Mouse (Mus musculus): ENCODE measurements around the gene Nek4.

The Nek4 gene

DNA sequence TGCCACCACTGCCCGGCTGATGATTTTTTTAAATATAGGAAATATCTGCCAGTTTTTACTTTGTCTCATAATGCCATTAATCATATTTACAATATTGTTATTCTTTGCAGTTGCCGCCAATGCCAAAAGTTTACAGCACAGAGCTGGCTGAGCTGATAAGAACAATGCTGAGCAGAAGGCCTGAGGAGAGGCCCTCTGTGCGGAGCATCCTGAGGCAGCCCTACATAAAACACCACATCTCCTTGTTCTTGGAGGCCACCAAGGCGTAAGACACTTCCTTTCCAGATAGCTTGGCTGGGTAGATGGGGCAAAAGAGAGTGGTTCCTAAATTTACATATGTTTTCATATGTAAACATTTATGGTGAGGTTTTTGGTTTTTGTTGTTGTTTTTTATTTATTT, 7.9 kb downstream of the Nek4 start:
- DNase-seq (ENCODE audit: inconsistent age in 2 of 2, low spot score in 1 of 2) = no peak

DNA sequence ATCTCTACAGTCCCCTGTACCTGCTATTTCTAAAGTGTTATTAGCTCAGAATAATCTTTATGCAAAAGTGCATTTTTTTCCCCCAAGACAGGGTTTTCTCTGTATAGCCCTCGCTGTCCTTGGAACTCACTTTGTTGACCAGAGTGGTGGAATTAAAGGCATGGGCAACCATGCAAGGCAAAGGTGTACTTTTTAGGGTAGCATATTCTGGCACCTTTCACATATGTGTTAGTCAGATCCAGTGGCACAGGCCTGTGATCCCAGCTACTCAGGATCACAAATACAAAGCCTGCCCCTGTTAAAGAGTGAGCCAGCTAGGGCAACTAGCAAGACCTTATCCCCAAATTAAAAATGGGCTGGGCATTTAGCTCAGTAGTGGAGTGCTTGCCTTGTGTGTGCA, 9.2 kb downstream of the Nek4 start:
- DNase-seq (ENCODE audit: inconsistent age in 2 of 2, low spot score in 1 of 2) = no peak

DNA sequence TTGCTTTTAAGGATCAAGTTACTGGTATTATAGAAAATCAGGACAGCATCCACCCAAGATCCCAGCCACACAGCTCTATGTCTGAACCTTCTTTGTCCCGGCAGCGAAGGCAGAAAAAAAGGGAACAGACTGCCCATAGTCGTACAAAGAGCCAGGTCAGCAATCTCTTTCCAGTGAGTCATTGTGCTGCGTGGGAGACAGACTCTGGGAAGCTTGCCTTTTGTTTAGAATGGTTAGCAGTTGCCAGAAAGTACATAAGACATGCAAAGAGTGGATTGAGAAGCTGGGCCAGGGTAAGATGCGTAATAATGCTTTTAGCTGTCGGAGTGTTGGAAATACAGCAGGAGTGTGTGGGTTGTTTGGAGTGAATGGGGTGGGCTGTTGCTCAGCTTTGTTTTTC, 23.0 kb downstream of the Nek4 start:
- DNase-seq (ENCODE audit: inconsistent age in 2 of 2, low spot score in 1 of 2) = peak; percentile 58 to 67

GRCm38 (mm10) chr14:30976222-30976621, 25.0 kb downstream of the Nek4 start:
- no peak for DNase-seq (ENCODE audit: inconsistent age in 2 of 2, low spot score in 1 of 2)

GRCm38 (mm10) chr14:30996417-30996816, 45.2 kb downstream of the Nek4 start:
- DNase-seq (ENCODE audit: inconsistent age in 2 of 2, low spot score in 1 of 2) = no peak

GRCm38 (mm10) chr14:31000356-31000755, 49.2 kb downstream of the Nek4 start:
- no peak for DNase-seq (ENCODE audit: inconsistent age in 2 of 2, low spot score in 1 of 2)

DNA sequence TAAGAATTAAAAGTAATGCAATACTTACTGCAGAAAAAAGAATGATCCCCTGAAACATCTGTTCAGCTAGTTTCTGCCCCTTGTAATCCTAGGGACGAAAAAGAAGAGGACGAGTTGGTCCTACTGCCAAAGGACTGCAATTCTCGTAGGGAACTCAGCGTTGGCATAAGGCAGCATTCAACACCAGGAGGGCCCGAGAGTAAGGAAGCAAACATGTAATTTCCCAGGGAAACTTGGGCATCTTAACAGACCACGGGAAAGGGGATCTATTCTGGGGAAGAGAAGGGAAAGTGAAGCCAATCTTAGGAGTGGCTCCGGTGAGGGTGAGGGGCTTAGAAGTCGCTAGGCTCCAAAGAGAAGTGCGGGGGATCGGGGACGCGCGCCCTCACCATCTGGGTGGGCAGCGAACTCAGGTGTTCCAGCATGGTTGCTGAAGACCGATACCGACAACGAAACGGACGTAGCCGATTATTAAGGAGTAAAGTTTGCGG, 49.7 kb downstream of the Nek4 start:
- DNase-seq (ENCODE audit: inconsistent age in 2 of 2, low spot score in 1 of 2) = no peak

DNA sequence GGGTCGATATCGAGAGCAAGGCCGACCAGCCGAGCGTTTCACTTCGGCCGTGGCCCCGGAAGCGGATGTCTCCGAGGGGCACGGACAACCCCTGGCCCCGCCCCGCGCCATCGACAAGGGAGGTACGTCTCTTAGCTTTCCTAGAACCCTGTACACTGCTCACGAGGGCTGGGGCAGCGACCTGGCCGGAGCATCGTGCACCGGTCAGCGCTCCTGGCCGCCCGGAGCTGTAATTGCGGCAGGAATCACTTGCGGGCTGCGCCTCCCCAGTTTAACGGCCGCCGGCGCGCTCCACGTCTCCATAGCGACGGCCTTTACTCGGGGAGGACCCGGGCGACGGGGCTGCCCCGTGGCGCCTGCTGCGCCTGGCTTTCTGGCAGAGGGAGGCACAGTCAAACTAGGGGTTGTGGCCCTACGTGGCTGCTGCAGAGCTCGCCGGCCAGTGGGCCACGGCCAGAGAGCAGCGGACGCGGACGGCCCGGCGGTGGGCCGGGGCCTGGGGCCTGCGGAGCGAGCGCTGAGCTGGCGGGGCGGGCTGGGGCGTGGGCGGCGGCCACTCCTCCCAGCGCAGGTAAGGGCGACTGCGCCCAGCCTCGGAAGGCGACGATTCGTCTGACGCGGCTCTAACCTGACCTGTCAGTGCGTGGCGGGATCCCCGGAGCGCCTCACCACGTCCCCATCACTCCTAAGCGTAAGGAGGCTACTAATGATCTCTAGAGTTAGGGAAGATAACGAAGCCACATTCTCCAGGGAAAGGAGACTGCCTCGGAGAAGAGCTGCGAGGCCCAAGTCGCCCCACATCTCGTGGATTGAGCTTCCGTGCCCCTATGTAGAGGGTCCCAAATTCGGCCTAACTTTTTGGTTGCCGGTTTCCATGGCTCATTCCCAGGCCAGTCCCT, 50.4 kb downstream of the Nek4 start, which contains the start of the genes Glt8d1 and Spcs1:
TSS of gene Glt8d1 (plus strand) at position 94 of the 899 bp plus-strand sequence.
TSS of gene Spcs1 (minus strand) at position 366 of the 899 bp plus-strand sequence.
- peak; percentile 90 to 98 for DNase-seq (ENCODE audit: inconsistent age in 2 of 2, low spot score in 1 of 2)

DNA sequence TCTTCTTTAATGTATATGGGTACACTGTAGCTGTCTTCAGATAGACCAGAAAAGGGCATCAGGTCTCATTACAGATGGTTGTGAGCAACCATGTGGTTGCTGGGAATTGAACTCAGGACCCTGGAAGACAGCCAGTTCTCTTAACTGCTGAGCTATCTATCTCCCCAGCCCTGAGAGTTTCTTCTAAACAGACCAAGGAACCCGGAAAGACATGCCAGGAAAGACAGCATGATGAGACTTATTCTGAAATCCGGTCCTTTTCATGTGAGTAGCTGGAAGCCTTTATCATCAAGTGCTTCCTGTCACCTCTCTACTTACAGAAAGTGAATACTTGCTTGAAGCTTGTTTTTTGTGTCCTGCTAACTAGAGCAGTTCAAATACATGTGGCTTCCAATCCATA, 53.4 kb downstream of the Nek4 start:
- no peak for DNase-seq (ENCODE audit: inconsistent age in 2 of 2, low spot score in 1 of 2)

DNA sequence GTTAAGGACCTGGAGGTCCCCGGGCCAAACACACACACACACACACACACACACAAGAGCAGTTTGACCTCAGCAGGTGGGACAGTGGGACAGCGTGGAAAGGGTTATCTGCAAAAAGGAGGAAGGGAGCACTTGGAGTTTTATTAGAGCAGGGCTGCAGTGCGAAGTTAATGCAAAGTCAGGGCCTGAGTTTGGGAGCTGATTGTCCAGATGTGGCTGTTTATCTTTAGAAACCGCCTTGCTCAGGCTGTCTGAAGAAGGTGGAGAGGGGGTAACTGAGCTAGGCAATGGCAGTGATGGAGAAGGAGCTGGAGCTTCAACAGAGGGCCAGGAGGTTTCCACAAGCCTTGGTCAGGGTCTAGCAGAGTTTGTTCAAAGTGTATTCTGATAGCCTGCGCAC, 55.6 kb downstream of the Nek4 start:
- DNase-seq (ENCODE audit: inconsistent age in 2 of 2, low spot score in 1 of 2) = no peak

DNA sequence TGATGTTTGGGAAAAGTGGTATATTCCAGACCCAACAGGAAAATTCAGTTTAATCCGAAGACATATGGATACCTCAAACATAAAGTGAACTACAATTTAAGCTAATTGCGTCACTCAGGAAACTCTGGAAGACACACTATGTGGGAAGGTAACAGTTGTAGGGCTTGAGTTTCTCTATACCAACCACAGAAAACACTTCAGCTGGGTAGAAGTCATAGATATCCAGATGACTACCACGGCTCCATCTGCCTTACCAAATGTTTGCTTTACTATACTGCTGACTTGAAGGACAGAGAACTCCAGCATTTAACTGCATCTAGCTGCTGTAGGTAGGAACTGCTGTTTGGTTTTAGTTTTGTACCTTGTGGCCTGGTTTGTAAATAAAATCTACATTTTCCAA, 60.4 kb downstream of the Nek4 start:
- no peak for DNase-seq (ENCODE audit: inconsistent age in 2 of 2, low spot score in 1 of 2)

DNA sequence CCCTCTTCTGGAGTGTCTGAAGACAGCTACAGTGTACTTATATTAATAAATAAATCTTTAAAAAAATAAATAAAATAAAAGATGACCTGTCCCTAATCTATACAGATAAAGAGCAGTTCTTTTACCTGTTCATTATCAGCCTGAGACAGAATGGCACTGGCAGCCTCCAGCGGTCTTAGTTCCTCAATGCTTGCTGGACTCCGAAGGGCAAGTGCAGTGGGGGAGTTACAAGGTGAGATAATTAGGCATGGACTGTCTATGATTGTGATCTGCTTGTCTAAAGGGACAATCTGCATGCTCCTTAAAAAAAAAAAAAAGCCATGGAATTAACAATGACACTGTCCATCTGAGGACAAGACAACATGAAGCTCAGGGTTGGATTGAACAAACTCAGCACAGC, 62.8 kb downstream of the Nek4 start:
- no peak for DNase-seq (ENCODE audit: inconsistent age in 2 of 2, low spot score in 1 of 2)

DNA sequence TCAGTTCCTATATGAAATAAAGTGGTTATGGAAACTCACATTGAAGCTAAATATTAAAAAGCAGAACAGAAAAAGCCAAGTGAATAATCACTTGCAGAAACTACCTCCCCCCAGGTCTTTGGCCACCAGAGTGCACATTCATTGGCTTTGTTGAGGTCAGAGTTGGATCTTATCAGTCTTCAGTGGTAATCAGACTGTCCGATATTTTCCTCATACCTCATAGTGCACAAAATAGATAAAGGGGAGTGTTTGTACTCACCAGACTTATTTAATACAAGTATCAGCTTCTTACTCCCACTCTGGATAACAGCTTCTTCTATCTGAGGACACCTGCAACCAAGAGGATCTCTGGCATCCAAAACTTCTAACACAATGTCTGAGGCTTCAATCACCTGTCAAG, 64.9 kb downstream of the Nek4 start:
- DNase-seq (ENCODE audit: inconsistent age in 2 of 2, low spot score in 1 of 2) = no peak

DNA sequence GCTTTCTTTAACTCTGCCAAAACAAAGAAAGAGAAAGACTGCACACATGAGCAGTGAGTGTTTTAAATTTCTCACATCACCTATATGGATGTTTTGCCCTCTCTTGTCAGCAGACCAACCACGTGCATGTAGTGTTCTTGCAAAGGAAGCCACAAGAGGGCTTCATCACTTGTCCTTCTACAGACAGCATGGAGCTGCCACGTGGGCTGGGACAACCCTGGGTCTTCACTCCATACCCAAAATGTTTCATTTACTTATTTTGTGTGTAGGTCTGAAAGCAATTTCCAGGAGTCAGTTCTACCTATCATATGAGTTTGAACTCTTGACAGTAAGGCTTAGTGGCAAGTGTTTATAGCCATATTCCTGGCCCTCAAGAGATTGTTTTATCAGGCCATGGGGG, 66.7 kb downstream of the Nek4 start:
- peak; percentile 29 to 65 for DNase-seq (ENCODE audit: inconsistent age in 2 of 2, low spot score in 1 of 2)

DNA sequence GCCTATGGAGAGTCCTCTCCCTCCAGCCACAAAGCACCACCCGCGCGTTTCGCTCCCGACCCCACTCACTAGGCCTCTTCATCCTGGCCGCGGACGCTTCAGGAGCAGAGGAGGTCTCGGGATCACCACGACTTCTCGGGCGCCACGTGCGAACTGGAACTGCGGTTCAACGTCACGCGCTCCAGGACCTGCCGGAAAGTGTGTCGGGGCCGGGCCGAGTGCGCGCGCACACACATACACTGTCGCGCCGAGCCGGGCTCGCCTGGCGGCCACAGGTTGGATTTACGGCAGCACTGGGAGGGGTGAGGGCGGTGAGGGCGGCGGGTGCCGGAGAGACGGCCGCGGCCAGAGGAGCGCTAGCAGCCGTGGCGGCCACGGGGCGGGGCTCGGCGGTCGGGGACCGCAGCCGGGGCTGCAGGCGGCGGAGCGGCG, 67.7 kb downstream of the Nek4 start, which contains the start of the genes Pbrm1 and Gnl3:
TSS of gene Pbrm1 (plus strand) at position 279 of the 432 bp plus-strand sequence.
TSS of gene Gnl3 (minus strand) at position 293 of the 432 bp plus-strand sequence.
- peak; percentile 98 to 99 for DNase-seq (ENCODE audit: inconsistent age in 2 of 2, low spot score in 1 of 2)

DNA sequence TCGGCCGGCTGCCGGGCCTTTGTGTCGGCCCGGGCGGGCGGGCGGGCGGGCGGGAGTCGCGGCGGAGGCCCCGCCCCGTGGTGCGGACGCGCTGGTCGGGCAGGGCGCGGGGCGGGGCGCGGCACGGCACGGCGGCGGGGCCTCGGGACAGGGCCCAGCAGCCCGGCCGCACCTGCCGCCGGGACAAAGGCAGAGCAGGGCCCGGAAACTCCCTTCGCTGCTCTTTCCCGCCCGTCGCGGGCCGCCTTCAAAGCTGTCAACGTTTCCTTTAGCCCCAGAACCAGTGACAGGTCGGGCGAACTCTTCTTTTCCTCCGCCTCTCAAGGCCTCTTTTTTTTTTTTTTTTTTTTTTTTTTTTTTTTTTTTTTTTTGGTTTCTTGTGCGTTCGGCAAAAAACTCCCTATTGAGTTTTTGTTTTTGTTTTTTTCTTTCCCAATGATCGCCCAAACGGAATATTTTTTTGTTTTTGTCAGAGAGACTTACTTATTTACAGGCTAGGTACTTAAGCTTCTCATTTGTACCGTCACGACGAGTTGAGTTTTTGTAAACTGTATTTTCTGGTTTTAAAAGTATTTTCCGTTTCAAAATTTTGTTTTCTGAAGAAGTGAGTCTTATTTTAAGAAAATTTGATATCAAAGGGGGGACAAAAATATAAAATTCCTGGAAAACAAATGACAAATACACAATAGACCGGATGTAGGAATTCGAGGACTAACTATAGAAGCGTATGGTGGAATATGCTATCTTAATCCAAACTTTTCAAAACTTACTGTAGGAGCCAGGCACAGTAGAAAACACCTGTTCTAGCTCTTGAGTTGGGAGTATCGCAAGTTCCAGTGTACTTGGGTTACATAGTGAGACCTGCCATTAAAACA, 68.4 kb downstream of the Nek4 start:
- peak in 1 of 2 experiments; percentile 84 for DNase-seq (ENCODE audit: inconsistent age in 2 of 2, low spot score in 1 of 2)

GRCm38 (mm10) chr14:31022579-31022978, 71.4 kb downstream of the Nek4 start:
- no peak for DNase-seq (ENCODE audit: inconsistent age in 2 of 2, low spot score in 1 of 2)

DNA sequence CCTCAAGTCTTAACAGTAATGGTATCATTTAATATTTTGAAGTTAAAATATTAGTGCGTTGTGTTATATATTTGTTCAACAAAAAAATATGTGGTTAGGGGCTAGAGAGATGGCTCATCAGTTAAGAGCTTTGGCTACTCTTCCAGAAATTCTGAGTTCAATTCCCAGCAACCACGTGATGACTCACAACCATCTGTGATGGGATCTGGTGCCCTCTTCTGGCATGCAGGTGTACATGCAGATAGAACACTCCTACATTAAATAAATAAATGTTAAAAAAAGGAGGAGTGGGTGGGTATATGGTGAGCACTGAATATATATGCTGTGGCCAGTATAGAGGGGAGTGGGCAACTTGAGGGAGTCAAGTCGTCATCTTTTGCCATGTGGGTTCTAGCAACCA, 74.6 kb downstream of the Nek4 start:
- peak in 1 of 2 experiments; percentile 46 for DNase-seq (ENCODE audit: inconsistent age in 2 of 2, low spot score in 1 of 2)

All from adrenal gland, adult (tissue).